Mouse (Mus musculus) spleen, postnatal 4 days (tissue): ENCODE results near the gene Lamb1.

ENCODE experiments used
- DNase-seq, 2 experiments: peaks; one replicate each; pipeline ENCODE4 v3.0.0; 2022; ENCODE audit warnings: low spot score in 2 of 2

Lamb1 gene

DNA sequence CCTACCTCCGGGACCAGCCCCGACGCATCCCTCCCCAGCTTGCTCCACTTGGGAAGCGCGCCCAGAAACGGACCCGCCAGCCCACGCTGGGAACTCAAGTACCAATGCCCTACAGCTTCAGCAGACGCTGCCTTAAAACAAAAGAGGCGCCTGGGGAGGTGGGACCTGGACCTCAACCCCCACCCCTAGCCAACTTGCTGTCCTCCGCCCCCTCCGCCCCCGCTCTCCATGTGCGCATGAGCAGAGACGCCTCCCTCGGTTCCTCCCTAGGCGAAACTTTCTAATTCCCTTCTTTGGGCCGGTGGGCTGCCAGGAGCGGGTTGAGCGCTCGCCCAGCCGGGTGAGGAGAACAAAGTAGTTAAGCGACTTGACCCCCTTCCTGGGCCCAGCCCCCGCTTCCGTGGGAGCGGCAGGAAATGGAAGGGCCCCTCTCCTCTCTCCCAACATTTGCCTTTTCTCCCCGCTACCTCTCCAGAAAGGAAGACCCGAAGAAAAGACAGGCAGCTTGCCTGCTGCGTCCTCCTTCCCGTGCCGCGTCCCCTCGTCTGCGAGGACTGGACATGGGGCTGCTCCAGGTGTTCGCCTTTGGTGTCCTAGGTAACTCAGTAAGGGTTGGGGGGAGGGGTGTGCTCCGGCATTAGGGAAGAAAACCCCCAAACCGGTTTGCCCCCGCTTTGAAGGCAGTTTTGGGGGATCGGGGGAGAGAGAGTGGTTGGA, at the start of gene Lamb1:
TSS of gene Lamb1 (plus strand) at position 230 of the 717 bp plus-strand sequence.
- no peak for DNase-seq

DNA sequence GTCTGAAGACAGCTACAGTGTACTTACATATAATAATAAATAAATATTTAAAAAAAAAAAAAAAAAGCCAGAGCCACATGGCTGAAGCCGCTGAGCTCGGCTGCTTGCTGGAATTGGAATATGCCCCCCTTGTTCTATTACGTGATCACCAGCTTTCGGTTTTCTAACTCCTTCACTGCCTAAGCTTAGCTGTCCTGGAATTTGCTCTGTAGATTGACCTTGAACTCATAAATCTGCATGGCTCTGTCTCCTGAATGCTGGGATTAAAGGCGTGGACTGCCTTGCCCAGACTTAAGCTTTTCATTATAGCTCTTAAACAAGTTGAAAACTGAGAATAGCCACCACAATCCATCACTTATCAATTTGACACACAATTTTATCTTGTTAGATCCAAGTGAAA, 47.8 kb upstream of the Lamb1 start:
- DNase-seq: no peak

DNA sequence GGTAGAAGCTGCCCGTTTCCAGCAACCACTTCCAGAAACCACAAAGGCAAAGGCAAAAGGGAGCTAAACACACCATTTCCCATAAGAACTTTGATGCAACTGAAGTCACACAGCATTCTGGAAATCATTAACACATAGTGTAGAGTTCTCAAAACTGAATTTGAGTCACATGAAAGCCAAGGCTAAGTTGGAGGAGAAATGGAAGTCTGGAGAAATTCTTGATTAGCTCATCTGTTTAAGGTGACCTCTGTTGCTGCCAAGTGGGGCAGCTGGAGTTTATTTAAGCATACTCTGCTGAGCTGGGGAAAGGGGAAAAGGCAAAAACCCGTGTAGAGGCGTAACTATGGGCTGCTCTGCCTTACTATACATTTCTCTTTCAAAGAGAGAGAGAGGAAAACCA, 46.3 kb upstream of the Lamb1 start:
- DNase-seq: no peak

DNA sequence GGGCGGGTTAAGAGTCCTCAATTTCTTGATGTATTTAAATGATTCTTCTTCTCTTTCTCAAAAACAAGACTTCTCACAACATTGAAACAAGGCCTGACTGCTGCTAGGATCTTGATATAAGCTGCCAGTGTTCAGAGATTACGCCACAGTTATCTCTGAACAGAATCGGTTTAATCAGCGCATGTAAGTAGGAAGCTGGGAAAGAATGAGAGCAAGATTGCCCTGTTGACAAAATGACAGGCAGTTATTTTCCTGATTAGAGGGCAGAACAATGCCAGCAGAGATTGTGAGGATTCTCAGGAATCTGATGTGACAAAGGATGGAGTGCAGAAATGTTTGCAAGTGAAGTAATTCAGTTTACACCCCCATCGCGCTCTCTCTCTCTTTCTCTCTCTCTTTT, 43.5 kb upstream of the Lamb1 start:
- no peak for DNase-seq

DNA sequence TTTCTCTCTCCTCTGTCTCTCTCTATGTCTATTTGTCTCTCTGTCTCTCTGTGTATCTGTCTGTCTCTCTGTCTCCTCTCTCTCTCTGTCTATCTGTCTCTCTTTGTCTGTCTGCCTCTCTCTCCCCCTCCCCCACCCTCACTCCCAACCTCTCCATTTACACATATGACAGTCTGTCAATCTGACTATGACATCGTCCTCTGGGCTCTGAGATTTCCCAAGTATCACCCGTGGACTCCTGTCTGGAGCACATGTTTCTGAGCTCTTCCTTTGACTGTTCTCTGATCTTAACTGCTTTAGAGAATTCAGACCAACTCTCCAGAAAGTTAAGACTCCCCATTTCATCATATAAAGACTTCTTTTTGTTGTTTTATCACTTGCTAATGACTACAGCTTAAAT, 42.8 kb upstream of the Lamb1 start:
- DNase-seq: no peak

DNA sequence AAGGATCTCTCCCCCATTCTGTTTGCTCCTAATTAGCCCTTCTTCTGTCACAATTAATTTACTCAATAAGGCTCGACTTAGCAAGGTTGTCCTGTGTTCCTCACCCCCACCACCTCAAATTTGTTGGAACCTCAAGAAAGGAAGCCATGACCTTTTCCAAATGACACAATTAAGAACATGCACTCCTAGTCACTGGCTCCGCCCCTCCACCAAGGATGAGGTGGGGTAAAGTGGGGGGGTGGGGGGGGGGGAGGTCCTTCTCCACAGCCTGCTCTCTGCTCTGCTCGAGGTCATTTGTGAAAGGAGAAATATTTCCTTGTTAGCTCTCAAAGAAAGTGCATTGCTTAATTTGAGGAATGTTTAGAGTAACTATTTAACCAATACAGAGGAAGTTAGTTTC, 42.3 kb upstream of the Lamb1 start:
- DNase-seq: no peak

DNA sequence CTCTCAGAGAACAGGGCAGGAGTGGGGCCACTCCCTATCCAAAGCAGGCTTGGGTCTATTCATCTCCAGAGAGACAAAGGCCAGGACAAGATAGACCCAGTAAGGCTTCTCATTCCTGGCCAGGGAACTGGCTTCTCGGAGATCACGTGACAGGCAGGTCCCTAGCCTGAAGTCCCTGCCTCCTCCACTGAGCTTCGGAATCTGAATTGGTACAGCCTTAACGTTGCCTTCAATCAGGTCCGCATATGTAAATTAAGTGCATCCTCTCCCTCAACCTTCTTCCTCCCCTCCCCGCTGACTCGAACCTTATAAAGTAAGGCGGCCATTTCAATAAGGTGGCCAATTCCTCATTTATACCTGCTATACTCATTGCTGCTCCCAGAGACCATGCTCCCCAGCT, 39.6 kb upstream of the Lamb1 start:
- no peak for DNase-seq

DNA sequence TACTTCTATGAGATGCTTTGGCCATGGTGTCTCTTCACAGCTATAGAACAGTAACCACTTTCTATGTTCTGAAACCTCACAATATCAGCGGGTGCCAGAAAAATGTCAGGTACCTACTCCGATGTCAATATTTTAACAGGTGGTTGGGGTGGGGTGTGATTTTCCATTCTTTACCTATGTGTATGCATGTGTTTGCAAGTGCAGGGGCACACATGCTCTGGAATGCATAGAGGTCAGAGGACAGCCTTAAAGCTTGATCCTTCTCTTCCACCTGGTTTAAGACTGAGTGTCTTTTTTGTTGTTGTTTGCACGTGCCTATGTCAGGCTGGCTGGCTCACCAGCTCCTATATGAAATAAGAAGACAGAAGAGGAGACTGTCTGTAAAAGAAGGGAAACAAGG, 37.9 kb upstream of the Lamb1 start:
- no peak for DNase-seq

DNA sequence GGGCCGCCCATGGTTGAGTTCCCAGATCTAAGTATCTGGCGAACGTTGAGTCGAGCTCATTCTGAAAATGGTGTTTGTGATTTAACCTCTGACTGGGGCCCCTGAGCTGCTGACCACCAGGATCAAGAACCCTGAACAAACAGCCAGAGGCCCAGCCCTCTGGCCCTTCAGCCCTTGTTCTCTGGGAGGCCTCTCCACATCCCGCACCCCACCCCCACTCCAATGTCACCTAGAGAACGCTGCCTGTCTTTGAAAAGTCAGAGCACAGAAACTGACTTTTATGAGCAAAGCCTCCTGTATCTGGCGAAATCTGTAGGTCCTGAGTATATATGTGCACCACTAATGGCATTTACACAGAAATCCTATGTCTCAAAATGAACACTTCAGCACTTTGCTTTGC, 36.2 kb upstream of the Lamb1 start:
- no peak for DNase-seq

DNA sequence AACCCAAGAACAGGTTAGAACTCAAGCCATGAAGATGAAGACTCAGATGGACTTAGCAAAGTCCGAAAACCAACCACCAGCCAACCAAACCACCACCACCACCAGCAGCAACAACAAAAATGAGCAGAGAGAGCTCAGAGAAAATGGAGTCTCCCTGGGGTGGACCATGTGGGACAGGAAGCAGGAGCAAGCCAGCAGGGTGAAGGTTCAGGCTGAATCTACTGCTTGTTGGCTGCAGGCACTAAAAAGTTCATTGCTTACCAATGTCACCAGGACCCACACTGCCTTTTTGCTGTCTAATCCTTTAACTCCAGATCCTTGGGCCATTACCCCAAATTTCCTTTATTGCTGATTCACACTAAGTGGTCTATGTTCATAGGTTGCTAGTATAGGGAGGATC, 32.4 kb upstream of the Lamb1 start:
- DNase-seq: no peak

DNA sequence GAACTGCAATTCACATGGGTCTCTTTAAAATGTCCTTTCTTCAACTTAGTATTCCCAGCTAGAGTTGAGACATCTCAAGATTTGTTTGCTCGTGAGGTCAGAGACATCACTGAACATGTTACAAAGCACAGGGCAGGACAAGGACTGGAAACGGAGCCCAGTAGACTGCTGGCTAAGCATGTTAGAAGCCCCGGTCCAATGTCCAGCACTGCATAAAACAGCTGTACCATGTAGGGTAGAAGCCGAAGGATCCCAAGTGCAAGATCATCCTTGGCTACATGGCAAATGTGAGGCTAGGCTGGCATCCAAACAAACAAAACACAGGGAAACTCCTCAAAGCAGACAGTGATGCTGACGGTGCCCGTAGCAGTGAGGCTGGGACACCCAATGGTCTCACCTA, 30.0 kb upstream of the Lamb1 start:
- DNase-seq: no peak

DNA sequence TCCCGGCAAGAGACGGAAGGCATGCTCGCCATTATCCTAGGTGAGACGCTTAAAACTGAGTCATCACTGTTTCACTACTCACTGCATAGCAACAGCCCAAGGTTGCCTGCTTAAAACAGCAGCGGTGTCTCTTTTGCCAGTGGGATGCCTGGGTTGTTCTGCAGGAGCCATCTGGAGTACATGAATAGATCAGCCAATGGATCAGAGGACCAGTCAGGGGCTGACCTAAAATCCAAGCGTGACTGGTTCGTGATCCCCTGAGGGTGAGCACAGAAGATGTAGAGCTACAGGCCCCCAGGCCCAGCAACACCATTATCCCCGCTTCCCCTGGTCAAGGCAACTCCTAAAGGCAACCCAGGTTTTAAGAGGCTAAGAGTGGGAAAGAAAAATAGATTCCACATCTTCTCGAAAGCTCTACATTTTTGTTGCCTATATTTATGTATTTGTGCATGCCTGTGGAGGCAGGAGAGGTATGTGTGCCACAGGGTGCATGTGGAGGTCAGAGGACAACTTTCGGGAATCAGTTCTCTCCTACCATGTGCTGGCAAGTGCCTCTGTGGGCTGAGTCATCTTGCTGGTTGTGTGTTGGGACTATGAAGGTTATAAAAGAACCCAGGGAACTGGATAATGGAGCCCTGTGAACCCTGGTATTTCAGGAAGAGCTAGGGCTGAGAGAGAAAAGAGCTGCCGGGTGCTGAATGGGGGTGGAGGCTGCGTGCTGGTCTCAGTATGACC, 28.0 kb upstream of the Lamb1 start:
- no peak for DNase-seq

DNA sequence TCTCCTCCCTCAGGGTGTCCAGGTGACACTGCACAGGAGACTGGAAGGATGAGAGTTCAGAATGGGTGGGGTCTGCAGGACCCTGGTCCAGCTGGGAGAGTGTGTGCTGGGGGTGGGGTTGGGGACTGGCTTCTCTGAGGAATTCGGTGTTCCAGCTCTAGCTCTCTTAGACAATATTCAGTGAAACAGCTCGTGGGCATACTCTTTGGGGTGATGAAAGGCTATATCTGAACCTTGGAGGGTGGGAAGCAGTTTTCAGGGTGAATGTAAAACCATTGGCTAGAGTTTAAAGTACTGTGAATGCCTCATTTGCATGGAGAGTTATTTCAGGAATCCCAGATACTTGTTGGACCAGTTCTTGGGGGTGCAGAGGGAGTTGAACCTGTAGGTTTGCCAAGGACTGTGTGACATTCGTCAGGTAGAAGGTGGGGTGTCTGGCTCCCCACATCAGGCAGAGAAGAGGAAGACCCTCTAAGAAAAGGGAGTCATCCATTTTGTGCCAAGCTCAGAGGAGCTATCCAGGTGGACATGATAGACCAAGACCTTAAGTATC, 25.9 kb upstream of the Lamb1 start:
- no peak for DNase-seq

DNA sequence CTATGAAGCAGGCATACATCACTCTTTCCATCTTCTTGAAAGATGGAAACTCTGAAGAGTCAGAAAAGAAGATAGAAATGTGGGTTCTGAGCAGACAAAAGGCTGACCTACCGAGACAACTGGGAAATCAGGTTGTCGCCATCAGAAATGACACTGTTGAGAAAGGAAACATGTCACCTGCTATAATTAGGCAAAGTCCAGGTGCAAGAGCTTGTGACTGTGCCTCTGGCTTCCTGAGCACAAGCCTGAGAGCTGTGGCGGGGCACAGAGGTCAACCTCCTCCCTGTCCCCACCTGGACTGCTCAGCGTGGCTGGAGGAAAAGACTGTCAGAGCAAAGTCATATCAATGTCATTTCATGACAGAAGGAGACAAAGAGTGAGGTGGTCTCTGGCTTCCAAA, 25.2 kb upstream of the Lamb1 start:
- no peak for DNase-seq

DNA sequence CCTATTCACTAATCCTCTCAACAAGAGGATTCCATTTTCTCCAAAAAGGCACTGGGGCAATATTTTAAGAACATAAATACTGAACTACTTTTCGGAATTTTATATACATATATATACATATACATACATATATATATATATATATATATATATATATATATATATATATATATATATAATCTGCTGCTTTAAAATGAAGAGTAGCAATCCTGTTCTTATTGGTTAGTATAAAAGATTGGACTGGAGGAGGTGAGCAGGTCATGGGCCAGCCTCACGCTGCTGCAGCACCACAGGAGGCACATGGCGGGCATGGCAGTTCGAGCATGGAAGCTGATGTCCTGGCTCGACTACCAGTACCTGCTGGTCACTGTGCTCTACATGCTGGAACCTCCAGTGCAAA, 24.6 kb upstream of the Lamb1 start, which contains the start of gene Gm6993:
TSS of gene Gm6993 (plus strand) at position 301 of the 400 bp plus-strand sequence.
- no peak for DNase-seq

DNA sequence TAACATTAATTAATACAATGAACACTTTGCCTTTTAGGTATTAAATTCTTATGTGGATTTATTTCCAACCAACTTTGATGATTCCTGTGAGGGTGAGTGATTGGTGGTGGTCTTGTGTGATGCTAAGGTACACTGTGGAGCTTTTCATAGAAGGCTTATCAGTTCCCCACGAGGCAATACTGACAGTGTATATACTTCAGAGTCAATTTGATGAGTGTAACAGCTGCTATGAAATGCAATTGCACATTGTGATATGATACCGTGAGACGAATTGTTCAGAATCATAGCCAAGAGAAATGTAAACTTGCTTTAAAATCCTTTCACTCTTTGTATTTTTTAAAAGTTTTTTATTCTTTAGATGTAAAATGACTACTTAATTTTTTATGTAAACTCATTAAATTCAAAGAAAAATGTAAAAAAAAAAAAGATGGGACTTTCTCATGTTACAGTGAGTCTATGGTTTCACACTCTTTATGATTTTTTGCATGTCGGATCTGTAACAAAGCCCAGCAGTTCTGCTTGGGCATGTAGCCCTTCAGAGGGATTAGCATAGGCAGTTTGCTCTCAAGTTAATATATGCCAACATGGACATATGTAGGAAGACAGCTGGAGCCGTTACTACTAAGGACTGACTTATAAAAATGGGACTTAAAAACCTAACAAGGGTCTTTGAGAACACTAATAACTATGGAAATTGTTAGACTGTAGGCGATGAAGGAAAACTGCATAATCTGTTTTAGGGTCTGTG, 23.3 kb upstream of the Lamb1 start:
- DNase-seq: no peak

DNA sequence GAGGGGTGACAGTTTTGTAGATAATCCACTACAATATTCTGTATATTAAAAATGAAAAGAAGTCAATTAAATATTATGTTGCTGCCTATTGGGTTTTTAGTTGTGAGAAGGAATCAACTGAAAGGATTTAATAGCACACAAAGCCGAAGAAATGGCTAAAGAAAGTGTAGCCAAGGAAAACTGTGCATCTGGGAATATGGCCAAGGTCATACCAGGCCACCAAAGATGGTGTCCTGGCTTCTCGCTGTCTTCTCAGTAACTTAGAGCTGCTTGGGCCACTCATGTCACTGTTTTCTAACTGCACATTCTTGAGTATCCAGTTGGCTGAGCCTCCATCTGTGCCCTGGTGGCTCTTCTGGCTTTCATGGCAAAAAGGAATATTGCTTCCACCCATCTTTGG, 21.0 kb upstream of the Lamb1 start:
- no peak for DNase-seq

DNA sequence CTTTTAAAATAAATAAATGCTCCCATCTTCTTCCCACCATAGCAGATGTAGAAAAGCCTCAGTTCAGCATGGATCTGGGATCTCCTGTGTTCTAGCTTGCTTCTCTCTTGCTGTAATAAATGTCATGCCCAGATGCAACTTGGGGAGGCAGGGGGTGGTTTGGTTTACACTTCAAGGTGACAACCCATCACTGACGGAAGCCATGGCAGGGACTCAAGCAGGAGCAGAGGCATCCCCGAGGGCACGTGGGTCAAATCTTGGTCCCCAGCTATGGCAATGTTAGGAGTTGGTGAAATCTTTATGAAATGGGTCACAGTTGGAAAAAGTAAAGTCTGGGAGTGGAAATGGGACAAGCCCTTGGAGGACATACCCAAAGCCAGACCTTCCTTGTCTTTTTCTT, 20.3 kb upstream of the Lamb1 start:
- DNase-seq: no peak

DNA sequence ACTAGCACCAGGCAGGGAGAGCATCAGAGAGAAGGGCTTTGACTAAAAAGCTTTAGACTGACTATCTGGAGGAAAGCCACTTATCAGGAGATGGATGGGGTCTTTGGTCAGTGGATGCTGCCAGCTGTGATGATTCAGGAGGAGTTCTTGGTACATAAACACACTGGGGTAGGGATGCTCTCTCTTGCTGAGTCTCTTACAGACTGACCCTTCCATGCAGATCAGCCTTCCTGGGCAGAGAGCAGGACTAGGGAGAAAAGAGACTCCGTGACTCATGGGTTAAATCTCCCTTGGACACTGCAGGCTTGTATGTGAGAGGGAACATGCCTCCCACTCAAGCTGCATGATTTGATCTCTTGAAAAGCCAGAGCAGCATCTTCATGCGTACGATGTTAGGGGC, 18.9 kb upstream of the Lamb1 start:
- no peak for DNase-seq

DNA sequence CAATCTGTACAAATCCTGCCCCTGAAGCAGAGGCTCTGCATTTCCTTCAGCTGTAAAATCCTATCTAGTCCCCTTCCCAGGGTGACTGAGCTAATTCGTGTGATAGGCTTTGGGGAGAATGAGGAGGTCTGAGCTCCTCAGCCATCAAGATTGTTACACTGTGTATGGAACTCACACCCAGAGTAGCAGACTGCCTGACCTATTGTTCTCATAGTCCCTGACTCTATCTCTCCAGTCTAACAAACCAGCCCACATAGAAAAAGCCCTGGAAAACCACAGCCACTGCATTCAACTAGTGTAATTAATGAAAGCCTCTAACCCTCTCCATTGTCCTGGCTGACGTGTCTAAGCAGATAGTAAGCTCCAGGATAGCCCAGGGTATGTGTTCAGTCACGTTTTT, 18.4 kb upstream of the Lamb1 start:
- DNase-seq: no peak

DNA sequence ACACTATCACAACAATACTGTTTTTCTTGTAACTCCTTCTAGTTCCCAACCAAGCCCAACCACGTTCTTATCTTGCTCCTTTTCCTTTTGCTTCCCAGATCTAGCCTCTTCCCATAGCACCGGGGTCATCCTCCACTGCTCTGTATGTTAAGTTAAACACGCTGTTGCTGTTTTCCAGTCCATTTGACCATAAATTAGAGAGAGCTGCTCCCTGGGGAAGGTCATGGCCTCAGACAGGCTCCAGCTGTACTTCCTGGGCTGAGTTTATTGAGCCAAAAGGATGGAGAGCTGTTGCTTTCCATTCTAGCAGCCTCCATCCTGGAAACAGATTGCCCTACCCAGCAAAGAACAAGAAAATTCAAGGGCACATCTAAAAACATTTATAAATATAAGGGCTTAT, 16.9 kb upstream of the Lamb1 start:
- DNase-seq: no peak

DNA sequence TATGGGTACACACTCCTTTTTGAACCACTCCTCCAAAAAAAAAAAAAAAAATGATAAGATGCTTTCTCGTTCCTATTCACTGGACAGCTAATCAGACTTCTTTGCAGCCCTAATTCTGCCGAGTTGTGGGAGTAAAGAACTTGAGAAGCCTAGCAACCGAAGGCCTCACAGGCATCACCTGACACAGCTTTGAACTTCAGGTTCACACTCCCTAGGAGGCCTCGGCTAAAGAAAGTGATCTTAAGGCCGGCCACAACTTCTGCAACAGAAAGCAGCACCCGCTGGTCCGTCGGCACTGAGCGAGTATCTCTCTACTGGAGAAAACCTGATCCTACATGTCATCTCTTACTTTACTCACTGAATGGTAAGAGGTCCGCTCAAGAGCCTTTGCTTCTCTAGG, 16.4 kb upstream of the Lamb1 start:
- no peak for DNase-seq

DNA sequence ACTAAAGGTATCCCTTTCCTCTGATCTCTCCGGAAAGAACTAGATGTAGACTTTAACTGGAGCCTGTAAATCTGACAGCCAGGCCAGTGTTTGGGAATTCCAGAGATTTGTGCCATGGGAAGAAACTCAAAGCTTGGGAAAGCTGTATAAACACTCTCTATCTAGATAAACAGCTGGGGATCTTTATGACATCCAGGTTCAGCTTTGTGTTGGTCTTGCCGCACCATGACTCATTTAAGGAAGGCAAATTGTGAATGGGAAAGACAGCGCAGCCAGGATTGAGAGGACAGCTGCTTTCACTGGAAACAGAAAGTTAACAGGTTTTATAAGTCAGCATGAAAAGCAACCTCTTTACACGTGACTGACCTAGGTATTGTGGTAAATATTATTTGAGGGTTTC, 12.8 kb upstream of the Lamb1 start:
- DNase-seq: no peak
